Mouse (Mus musculus) NIH3T3 (cell line): ENCODE data around the gene Mroh2a.

ENCODE experiments used
- DNase-seq: peaks from one replicate; pipeline ENCODE4 v3.0.0-alpha.2; 2012; ENCODE audit warnings: low read depth

Mroh2a gene

DNA sequence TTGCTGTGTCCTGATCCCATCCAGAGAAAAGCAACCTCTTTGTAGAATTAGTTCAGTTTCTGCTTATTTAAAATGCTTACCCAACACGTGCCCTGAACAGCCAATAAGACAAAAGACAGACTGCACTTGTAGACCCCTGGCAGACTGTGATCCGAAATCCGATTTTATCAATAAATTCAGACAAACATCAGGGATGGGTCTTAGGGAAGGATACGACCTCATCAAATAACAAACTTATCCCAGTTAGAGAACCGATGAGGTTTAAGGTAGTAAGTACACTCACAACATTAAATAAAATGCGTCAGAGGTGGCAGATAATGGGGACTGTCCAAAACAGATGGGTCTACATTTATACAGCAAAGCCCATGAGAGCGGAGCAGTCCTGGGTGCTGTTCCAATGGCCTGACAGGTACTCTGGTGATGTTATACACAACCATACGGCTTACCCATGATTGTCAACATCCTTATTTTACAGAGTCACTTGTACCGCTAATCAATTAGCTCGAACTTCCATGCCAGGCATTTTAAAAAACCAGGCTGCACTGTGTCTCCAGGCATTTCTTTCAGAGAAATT, 49.8 kb downstream of the Mroh2a start:
- peak; percentile 60 for DNase-seq

DNA sequence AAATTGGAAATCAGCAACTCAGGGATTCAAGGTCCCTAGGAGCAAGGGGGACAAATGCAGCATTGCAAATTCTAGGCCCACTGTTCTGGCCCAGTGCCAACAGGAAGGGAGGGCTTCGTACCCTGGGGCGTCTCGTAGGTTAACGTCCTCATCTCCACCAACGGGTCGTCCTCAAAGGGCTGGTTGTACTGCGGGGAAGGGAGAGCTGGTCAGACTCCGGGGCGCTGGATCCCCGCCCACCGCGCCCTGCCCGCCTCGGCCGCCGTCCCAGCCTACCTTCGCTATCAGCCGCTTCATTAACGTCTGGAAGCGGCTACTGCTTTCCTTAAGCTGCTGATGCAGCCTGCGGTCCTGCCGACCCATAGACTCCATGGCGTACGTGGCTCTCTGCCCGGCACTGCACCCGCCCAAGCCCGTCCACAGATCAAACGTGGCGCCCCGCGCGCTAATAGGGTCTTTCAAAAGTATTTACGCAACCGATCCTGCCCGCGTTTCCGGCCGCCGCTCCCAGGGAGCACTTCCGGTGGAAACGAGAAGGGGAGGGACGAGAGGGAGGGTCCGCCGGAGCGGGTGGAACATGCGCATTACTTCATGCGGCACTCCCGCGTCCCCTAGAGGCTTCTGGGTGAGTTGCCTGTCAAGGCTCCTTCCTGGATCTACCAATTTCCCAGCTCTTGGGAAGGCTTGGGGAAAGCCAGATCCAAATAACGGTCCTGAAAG, 50.5 kb downstream of the Mroh2a start, which contains the start of the genes Hjurp and Trpm8:
Hjurp (minus strand) TSS at position 536 of the 720 bp plus-strand sequence.
Trpm8 (plus strand) TSS at position 564 of the 720 bp plus-strand sequence.
- DNase-seq = peak; percentile 100

DNA sequence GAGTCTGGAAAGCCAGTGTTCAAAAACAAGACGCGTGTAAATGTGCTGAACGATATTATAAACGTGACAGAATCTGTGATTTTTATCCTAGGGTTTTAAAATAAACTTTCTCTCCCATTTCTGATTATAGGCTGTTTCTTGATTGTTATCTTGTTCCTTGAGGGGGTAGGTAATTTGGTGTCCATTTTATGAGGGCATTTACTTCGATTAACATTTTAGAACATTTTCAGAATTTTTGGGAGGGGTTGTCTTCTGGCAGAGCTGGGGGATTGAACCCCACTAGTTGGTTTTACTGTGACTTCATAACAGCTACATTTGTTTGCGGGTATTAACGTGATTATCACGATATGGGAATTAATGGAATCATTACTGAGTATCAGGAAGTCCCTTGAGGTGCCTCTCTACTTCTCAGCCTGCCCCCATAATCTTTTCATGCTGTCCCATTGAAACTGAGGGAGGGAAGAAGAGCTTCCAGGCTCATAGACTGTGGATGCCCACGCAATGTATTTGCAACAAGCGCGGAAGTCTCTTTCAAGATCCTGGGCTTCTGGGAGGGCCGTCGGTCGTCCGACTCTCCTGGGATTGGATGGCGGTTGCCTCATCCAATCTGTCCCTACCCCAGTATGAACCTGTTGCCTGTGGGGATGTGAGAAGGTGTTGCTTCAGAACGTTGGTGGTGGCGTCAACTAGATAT, 51.2 kb downstream of the Mroh2a start:
- no peak for DNase-seq

DNA sequence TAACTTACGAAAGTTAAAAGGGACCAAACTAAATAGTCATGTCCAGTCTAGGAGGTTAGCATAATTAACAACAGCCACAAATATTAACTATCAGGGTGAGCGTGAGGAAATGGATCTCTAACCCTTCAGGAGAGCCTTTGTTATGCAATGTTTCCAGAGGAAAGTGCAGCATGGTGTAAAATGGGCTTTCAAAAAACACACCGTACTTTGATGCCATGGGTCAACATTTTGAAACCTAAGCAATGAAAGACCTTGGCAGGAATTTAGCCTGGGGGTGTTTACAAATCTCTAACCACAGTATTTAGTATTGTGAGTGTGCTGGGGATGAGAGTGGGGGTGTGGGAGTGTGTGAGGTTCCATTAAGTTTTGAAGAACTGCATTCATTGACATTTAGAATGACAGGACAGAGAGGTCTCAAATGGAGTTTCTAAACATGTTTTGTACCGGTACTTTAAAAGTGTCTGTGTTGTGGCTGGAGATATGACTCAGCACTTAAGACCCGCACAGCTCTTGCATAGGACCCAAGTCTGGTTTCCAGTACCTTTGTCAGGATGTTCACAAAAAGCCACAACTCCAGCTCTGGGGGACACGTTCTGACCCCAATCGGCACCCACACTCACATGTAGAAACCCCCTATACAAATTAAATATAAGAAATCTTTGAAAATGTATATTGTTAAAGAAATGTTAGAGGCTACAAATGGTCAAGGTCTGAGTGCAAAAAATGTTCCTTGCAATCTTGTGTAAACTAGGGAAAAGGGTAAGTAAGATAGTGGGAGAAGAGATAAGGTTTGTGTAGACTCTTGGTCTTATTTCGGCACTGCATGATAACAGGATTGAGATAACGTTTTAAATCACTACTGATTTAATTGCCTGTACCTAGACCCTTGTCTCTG, 52.6 kb downstream of the Mroh2a start:
- peak; percentile 80 for DNase-seq

DNA sequence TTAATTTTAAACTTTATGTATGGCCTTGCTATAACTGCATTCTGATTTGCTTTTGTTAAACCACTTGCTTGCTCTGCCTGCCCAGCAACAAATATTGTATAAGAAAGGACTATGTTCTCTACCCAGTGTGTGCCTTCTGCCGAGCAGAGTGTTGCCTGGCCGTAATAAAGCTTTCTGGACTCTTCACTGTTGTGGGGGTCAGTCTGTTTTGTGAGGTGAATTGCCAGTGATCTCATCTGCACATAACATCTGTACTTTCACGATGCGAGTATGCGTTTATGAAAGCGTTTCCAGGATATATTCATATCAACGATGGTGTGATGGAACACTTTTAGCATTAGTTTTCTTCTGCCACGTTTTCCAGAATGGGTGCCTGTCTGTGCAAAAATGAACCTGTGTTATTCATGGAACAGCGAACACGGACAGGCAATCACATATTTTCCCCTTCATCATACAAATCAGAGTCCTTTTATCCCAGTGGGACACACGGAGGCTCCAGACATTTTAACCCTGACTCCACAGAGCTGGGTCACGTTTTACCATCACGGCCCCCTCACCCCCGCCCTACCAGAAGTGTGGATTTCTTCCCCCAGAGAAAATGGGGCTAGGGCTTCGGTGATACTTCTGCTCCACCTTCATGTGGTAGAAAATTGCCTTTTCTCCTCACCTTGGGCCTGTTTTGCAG, 53.4 kb downstream of the Mroh2a start:
- no peak for DNase-seq

DNA sequence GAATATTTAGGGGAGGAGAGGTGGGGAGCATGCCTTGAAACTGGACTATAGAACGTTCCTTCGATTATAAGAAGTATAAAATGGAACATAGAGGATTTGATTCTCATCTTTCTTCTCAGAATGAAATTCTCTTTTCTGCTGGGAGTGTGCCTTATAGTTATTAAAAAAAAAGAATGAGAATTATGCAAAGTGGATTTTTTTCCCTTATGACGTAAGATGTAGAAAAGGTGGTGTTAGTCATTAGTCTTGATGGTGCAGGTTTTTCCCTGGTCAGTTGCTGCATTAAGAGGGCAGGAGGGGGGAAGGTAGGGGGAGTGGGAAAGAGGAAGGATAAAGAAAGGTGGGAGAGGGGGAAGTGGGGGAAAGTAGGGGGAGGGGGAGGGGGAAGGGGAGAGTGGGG, 55.5 kb downstream of the Mroh2a start:
- DNase-seq = no peak

DNA sequence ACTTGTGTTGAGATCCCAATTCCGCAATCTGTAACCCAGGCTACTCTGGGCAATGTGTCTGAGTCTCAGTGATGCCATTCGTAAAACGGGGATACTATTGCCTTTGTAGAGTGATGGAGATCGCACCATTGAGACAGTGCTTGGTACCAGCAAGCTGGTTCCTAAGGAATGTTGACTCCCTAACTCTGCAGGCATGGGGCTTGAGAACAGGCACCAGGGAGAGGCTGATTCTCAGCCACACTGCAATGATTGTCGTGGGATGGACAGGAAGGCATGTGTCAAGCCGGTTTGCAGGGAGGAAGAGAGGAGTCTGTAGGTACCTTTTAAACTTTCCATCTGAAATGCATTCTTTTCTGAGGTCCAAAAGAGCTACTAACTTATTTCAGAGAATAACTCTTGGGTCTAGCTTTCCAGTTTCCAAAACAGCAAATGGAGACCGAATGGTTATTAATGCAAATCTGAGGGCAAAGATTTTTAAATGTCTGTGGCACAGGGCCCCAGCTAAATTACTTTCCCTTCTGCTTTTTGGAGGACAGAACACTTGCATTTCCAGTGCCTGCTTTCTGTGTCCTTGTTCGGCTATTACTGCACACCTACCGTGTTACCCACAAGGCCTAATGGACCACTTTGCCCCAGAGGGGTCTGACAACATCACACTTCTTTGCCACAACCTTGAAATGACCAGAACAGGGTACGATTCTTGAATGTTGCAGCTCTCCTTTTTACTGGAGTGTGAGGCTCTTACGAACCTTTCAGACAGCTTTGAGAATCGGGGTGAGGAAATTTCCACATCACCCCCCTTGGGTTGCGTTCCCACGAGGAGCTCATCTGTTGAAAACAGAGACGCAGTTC, 56.8 kb downstream of the Mroh2a start:
- no peak for DNase-seq

DNA sequence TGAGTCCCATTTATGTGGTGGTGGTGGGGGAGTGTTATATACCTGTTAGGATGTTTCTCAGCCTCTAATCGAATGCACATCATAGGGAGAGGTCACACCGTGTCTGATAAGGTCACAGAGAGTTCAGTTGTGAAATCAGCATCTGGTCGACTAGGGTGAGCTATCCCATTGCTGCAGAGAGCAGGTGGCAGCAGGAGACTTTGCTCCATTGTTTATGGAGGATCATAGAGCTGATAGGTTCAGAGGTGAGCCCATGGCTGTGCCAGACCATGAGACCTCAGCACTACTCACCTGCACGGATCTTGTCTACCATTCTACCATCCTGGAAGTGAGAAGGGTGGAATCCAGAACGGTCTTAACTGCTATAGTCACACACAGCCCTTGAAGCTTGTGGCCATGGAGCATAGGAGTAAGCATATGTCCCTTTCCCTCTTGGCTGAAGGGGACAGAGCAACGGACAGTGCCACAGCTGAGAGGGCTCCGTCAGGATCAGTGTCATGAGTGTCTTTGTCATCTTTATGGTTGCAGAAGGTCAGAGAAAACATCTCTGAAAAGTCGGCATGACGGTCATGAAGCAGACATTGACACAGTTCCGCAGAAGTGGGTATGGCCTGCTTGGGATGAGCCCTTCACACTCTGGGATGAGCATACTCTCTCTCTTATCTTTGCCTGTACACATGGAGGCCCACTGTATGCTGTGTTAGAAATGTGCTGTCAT, 57.6 kb downstream of the Mroh2a start:
- no peak for DNase-seq

DNA sequence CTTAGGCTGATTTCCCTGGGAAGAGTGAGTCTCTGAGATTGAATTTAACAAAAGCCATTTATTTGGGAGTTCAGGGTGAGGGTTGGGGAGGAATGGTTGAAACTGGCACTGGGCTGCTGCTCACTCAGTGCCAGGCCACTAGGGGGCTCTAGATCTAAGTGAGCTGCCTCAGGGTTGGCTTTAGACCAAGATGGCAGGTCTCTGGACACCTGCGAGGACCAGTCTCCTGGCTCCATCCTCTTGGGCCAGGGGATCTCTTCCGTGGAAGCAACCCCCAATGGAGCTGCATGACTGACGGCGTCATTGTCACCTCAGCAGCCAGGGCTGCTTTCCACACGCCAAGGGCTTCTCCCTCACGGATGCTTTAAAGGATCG, 58.1 kb downstream of the Mroh2a start:
- DNase-seq = peak; percentile 70

DNA sequence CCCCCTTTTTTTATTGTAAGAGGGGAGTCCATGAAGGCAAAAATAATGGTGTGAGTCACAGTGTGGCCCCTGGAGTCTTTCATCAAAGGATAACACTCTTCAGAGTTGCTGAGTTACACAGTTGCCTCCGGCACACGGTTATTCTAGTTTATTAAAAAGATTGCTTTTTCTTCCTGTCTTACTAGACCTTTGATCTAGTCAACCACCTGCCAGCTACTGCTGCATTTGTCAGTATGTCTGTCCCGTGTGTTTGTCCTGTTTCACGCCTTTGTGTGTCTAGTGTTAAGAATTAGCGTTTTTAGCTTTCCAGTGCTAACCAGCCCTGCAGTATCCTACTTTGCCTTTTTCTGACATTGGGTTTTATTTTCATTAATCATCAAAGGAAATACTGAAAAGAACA, 58.9 kb downstream of the Mroh2a start:
- no peak for DNase-seq

DNA sequence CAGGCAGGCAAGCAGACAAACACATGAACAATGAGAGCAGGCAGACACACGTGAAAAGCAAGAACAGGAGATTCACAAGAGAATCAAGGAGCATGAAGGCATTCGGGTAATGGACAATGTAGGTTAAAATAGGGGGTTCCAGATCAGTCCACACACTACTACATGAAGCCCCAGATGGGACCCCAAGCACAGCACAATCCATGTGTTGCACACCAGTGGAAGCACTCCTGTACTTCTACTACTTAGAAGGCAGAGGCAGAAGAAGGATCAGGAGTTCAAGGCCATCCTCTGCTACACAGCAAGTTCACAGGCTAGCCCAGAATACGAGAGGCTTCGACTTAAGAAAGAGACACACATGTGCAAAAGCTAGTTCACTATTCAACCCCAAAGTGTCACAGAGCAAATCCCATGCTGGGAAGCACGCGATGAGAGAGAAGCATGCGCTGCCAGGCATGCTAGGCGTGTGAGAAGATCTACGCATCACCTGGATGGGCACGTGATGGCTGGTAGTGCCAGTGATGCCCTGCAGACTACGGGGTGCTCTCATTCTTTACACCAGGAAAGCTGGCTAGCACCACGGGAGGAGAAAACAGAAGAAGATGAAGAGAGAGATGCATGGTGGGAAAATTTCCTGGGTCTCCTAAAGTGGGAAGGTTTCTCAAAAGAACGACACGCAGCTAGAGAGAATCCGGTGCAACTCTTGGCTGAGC, 59.5 kb downstream of the Mroh2a start:
- DNase-seq = no peak

DNA sequence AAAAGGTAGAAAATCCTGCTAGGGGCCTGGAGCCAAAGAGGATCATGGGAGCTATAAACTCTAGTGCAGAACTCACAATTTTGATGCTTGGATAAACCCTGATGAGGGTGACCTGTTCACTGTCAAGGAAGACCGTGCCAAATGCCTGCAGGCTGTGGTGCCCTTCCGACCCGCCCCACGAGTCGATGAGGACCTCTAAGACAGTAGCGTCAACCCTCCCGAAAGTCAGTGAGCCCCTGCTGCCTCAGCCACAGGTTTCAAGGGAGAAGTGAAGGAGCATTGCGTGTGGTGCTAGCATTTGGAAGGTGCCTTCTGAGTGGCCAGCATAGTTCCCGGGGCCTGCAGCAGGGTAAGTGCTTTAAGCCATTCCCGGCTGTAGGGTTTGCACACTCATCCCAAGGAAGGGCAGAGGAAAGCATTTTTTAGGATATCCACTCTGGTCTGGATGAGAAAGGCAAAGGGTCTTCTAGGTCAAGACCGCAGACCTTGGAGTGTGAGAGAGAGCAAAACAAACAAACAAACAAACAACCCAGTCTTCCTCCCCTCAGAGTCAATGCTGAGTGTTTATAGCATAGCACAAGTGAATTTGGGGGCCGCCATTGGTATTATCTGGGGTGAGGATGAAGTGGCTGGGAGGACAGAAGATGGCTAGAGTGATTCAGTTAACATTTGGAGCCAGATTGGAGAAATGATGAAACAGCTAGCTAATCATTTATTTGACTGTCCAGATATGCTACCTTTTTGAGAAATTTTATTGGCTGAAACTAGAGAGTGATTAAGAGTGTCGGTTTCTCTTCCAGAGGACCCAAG, 60.3 kb downstream of the Mroh2a start:
- DNase-seq = no peak

DNA sequence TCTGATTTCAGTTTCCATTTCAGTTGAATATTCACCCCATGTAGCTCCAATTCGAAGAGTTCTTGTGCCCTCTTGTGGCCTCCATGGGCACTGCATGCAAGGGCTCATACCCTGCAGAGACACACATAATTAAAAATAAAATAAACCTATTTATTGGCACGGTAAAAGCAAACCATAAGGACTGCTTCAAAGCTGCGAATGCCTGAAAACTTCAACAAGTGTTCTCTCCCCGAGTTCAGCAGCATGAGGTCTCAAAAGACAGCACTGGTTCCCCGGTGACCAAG, 60.9 kb downstream of the Mroh2a start:
- DNase-seq = peak; percentile 95

DNA sequence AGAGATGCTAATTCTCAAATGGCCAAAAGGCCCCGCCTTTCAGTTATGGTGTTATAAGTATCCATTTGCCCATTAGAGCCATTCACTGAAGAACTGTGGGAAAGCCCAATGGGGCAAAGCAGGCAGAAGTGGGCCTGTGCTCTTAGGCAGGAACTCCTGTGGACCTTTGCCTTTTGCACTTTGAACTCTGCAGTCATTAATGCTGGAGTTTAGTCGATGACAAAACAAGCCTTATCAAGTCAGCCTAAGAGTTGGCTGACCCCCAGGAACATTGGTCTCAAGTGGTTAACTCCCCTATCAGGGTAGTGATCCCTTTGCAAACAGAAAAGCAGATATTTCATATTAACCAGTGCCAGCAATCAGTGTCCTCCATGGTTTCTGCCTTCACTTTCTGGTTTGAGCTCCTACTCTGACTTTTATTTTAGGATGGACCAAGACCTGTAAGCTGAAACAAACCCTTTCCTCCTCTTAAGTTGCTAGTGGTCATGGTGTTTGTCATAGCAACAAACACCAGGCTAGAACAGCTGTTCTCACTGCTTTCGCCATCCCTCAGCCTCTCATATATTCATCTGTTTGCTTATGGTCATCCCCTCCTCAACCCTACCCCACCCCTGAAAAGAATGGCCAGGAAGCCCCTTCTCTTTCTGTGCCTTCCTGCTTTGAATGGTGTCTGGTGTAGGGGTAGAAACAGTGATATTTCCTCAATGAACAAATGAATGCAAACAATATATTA, 61.4 kb downstream of the Mroh2a start:
- no peak for DNase-seq

DNA sequence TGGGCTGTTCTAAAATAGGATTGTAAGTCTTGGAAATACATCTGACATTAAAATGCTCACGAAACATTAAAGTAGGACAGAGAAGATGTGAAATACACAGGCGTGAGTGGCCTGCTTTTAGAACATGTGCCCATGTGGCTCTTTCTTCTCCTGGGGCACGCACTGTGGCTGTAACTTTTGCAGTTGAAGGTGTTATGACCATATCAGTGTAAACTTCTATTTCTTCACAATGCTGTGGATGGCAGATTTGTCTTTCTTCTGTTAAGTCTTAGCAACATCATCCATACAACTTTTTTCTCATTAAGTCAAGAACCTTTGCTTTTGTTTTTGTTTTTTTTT, 62.0 kb downstream of the Mroh2a start:
- DNase-seq = no peak

DNA sequence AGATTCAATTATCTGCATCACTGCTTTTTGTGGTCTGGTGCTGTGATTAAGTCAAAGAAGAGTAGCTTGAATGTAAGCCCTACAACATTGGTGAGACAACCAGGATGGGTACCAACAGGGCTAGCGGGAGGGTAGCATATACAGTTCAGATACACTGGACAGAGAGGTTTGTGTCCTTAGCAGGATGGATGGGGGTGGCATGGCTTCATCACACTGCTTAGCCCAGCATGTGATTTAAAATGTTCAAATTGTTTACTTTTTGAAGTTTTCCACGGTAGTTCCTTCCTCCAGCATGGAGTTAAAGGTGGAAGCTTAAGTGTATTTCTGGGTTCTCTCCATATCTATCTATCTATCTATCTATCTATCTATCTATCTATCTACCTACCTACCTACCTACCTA, 62.4 kb downstream of the Mroh2a start:
- no peak for DNase-seq

DNA sequence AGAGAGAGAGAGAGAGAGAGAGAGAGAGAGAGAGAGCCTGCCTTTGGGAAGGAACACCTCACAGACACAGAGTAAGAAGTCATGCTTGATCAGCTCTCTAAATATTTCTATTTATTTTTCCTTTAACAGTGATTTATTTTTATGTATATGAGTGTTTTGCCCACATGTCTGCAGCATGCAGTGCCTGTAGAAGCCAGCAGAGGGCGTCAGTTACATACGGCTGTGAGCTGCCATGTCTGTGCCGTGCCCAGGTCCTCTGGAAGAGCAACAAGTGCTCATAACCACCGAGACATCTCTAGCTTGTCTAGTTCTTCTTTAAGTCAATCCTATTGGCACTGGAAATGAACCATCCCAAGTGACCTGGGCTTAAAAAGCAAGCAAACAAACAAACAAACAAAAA, 63.1 kb downstream of the Mroh2a start:
- peak; percentile 87 for DNase-seq

DNA sequence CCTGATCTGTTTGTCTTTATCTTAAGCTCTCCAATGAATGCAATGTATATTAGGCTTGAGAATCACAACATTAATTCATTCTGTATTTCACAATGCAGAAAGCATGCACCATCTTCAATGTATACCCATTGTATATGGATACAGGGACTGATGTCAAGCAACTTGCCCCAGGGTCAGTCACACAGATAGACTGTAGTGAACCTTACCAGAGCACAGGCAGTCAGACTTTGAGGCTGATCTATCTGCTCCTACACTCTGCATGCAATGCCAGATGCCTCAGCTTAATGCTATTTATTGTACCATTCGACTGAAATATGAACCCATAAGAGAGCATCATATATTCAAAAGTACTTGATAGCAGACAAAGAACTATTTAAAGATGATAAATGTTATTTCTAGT, 63.7 kb downstream of the Mroh2a start:
- no peak for DNase-seq
